Comparison of ENCODE assay signal across 16 mouse cellular contexts in the genomic region with DNA sequence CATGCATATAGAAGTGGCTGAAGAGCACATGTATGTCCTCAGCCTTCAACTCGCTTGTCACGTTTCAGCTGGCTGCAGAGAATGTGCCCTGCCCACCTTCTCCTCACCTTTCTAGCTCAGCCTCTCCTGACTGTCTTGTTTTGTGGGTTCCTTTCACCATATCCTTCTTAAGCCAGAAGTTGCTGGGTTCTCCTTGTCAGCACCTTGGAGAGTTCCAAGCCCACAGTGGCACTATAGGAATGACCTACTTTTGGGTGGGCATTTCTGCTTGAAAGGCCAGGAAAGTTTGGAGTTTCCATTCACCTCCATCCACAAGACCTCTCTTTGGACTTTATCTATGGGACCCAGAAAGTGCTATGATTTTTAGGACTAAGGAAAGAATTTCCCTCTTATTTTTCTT.
DNase-seq lines count a peak whose midpoint lies in the region; ATAC-seq lines count a peak whose summit lies in the region.
"Had no signal": no experiment of that assay in that cellular context is flagged by ENCODE, and none has a peak within 500 bp of the region (broad histone marks: within the 10 kb centered on the region; RNA-seq: fewer than 3 reads in every experiment).

No protein-coding gene starts in this region.

- H3K4me2 ChIP-seq in neural tube, embryonic 11.5 days (ENCODE audit: low read depth): no peak overlapping the region
- no peak overlapping the region for H3K4me2 ChIP-seq in neural tube, embryonic 15.5 days
- H3K4me2 ChIP-seq in embryonic facial prominence, embryonic 14.5 days (ENCODE audit: low read depth, low read length): no peak overlapping the region
- H3K4me2 ChIP-seq: heart, embryonic 13.5 days; midbrain, embryonic 12.5 days; neural tube, embryonic 13.5 days had no signal

- H3K4me1 ChIP-seq in neural tube, embryonic 11.5 days (ENCODE audit: control insufficient read depth, insufficient read depth, low read length): no peaks in the 10 kb centered on the region
- H3K4me1 ChIP-seq in neural tube, embryonic 15.5 days: no peaks in the 10 kb centered on the region
- no peaks in the 10 kb centered on the region for H3K4me1 ChIP-seq in embryonic facial prominence, embryonic 14.5 days (ENCODE audit: control insufficient read depth, insufficient read depth, low read length)
- H3K4me1 ChIP-seq in forebrain, embryonic 10.5 days: 0 out of 2 replicates have a peak, but pooled peaks cover 5% of the 10 kb centered on the region
- H3K4me1 ChIP-seq: heart, embryonic 13.5 days; midbrain, embryonic 12.5 days; neural tube, embryonic 13.5 days had no signal

- 55% methylated on average over 2 of the region's 2 CpGs for WGBS in neural tube, embryonic 11.5 days
- 57% methylated on average over 2 of the region's 2 CpGs for WGBS in neural tube, embryonic 15.5 days
- WGBS in embryonic facial prominence, embryonic 14.5 days: 56% methylated on average over 2 of the region's 2 CpGs
- WGBS in forebrain, embryonic 10.5 days: 62% methylated on average over 2 of the region's 2 CpGs

- H3K27me3 ChIP-seq in neural tube, embryonic 11.5 days (ENCODE audit: control insufficient read depth, insufficient read depth, low read length): no peaks in the 10 kb centered on the region
- H3K27me3 ChIP-seq in neural tube, embryonic 15.5 days (replicated peaks): no peaks in the 10 kb centered on the region
- no peaks in the 10 kb centered on the region for H3K27me3 ChIP-seq in embryonic facial prominence, embryonic 14.5 days (replicated peaks; ENCODE audit: control insufficient read depth, insufficient read depth, low read length)
- H3K27me3 ChIP-seq in forebrain, embryonic 10.5 days (ENCODE audit: poor library complexity, severe bottlenecking): no peaks in the 10 kb centered on the region
- H3K27me3 ChIP-seq: heart, embryonic 13.5 days; midbrain, embryonic 12.5 days; neural tube, embryonic 13.5 days had no signal

- no peak overlapping the region for H3K9ac ChIP-seq in neural tube, embryonic 11.5 days (ENCODE audit: low read length)
- H3K9ac ChIP-seq in neural tube, embryonic 15.5 days (replicated peaks): no peak overlapping the region
- H3K9ac ChIP-seq in embryonic facial prominence, embryonic 14.5 days (ENCODE audit: low read depth, low read length): no peak overlapping the region
- H3K9ac ChIP-seq: heart, embryonic 13.5 days; midbrain, embryonic 12.5 days; neural tube, embryonic 13.5 days had no signal

- peak; percentile 21 for DNase-seq in heart, postnatal 4 days
- DNase-seq in heart, adult 9 months (ENCODE audit: low spot score in 2 of 2): no peak
- DNase-seq in neural tube, embryonic 11.5 days (ENCODE audit: low spot score): peak; percentile 28
- DNase-seq in embryonic facial prominence, embryonic 14.5 days (ENCODE audit: low spot score): peak; percentile 57
- no peak for DNase-seq in forebrain, embryonic 10.5 days (ENCODE audit: extremely low spot score, low spot score)
- DNase-seq in lung, adult 18-20 months: no peak
- DNase-seq: cerebellum, postnatal 14 days; gastrocnemius, adult 2 months; right cerebral cortex, postnatal 14 days; thymus, postnatal 14 days had no signal

- H3K27ac ChIP-seq in neural tube, embryonic 11.5 days (ENCODE audit: low read depth, low read length): no peak overlapping the region
- no peak overlapping the region for H3K27ac ChIP-seq in neural tube, embryonic 15.5 days (replicated peaks)
- no peak overlapping the region for H3K27ac ChIP-seq in embryonic facial prominence, embryonic 14.5 days (replicated peaks; ENCODE audit: low read depth, low read length)
- no peak overlapping the region for H3K27ac ChIP-seq in forebrain, embryonic 10.5 days
- H3K27ac ChIP-seq: gastrocnemius, adult 2 months; heart, embryonic 13.5 days; hindbrain, postnatal 0 days; midbrain, embryonic 12.5 days; neural tube, embryonic 13.5 days had no signal

- H3K36me3 ChIP-seq in neural tube, embryonic 11.5 days (ENCODE audit: control insufficient read depth, insufficient read depth, low read length): no peaks in the 10 kb centered on the region
- H3K36me3 ChIP-seq in neural tube, embryonic 15.5 days: no peaks in the 10 kb centered on the region
- H3K36me3 ChIP-seq in embryonic facial prominence, embryonic 14.5 days (ENCODE audit: control insufficient read depth, insufficient read depth, low read length): no peaks in the 10 kb centered on the region
- no peaks in the 10 kb centered on the region for H3K36me3 ChIP-seq in forebrain, embryonic 10.5 days (replicated peaks)
- H3K36me3 ChIP-seq: heart, embryonic 13.5 days; midbrain, embryonic 12.5 days; neural tube, embryonic 13.5 days had no signal

- no peaks in the 10 kb centered on the region for H3K9me3 ChIP-seq in neural tube, embryonic 11.5 days (ENCODE audit: control insufficient read depth, low read length)
- H3K9me3 ChIP-seq in neural tube, embryonic 15.5 days (replicated peaks): no peaks in the 10 kb centered on the region
- H3K9me3 ChIP-seq in embryonic facial prominence, embryonic 14.5 days (ENCODE audit: control insufficient read depth, low read length): no peaks in the 10 kb centered on the region
- H3K9me3 ChIP-seq in forebrain, embryonic 10.5 days: no peaks in the 10 kb centered on the region
- H3K9me3 ChIP-seq: heart, embryonic 13.5 days; midbrain, embryonic 12.5 days; neural tube, embryonic 13.5 days had no signal

- no peak overlapping the region for H3K4me3 ChIP-seq in neural tube, embryonic 11.5 days (ENCODE audit: low read depth, low read length)
- no peak overlapping the region for H3K4me3 ChIP-seq in neural tube, embryonic 15.5 days (replicated peaks)
- no peak overlapping the region for H3K4me3 ChIP-seq in embryonic facial prominence, embryonic 14.5 days (ENCODE audit: low read depth, low read length)
- H3K4me3 ChIP-seq in forebrain, embryonic 10.5 days: no peak overlapping the region
- H3K4me3 ChIP-seq: gastrocnemius, adult 2 months; heart, embryonic 13.5 days; midbrain, embryonic 12.5 days; neural tube, embryonic 13.5 days had no signal

- no peak for ATAC-seq in neural tube, embryonic 11.5 days (ENCODE audit: insufficient read depth, low FRiP score, low TSS enrichment)
- ATAC-seq in neural tube, embryonic 15.5 days (ENCODE audit: low FRiP score): no peak
- no peak for ATAC-seq in embryonic facial prominence, embryonic 14.5 days (ENCODE audit: low read depth)
- no peak for ATAC-seq in cerebellum, adult (ENCODE audit: insufficient number of reproducible peaks, low FRiP score, low TSS enrichment)
- ATAC-seq: hindbrain, postnatal 0 days had no signal

Comparison
In these comparisons a context has a peak if more than half of its experiments do, and no peak if none do; other contexts are left out.
1. DNase-seq: peak in heart, postnatal 4 days (single experiment), neural tube, embryonic 11.5 days (single experiment) and embryonic facial prominence, embryonic 14.5 days (single experiment); none in heart, adult 9 months (0 of 2), forebrain, embryonic 10.5 days (single experiment) and lung, adult 18-20 months (0 of 2).